Mouse (Mus musculus) cortical plate, adult 2 months (tissue): ENCODE measurements around the gene Rdm1. TPM values are rescaled to one million over a fixed set of nuclear protein-coding genes. Genes with fewer than 3 reads are reported as not detected.

Source experiments
- H3K27ac ChIP-seq: fragments of 200-500 bp; 2 replicates; pipeline ENCODE4 v1.5.1; 2012; ENCODE audit warnings: low read length, control low read depth, inconsistent platforms; ENCODE audit not compliant: insufficient read depth
- H3K4me1 ChIP-seq: fragments of 200-500 bp; 2 replicates; pipeline ENCODE4 v1.6.1; 2011; ENCODE audit warnings: low read length; ENCODE audit not compliant: control insufficient read depth, insufficient read depth
- H3K4me3 ChIP-seq: fragments of 200-500 bp; 2 replicates; pipeline ENCODE4 v1.5.1; 2011; ENCODE audit warnings: mild to moderate bottlenecking, low read length, control low read depth; ENCODE audit not compliant: insufficient read depth
- CTCF ChIP-seq: fragments of 200-500 bp; IDR thresholded peaks from 2 replicates; pipeline ENCODE4 v1.5.1; 2011; ENCODE audit warnings: mild to moderate bottlenecking, control low read depth, low read length; ENCODE audit not compliant: insufficient read depth; ENCODE audit errors: extremely low read depth
- POLR2A ChIP-seq: fragments of 200-500 bp; IDR thresholded peaks from 2 replicates; pipeline ENCODE4 v1.6.1; 2011; ENCODE audit warnings: mild to moderate bottlenecking, low read length, control low read depth; ENCODE audit not compliant: insufficient read depth; ENCODE audit errors: extremely low read depth
- polyA plus RNA-seq: library from polyadenylated mRNA; depleted of rRNA; stranded (reverse); fragments of >200 nt; gene quantifications from 2 replicates; pipeline ENCODE4 v1.2.3, GENCODE M21; 2012; rRNA removed

The Rdm1 gene
- polyA plus RNA-seq, 1 experiment: 13.0 TPM

DNA sequence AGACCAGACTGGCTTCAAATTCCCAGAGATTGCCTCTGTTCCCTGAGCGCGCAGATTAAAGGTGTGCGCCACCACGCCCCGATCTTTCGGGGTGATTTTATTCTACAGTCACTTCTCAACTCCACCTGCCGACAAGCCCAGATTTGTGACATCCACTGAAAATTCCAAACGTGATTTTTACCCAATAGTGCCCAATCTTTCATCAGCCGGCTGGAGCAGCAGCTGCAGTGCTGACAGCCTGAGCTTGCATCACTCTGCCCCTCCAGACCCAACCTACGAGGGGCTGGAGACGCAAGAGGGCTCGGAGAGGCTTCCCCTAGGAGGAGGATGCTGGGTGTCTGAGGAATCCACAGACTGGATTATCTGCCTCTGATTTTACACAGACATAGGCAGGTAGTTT lies 50.7 kb downstream of the Rdm1 start:
- TF ChIP-seq POLR2A (no peak), CTCF (no peak)
- H3K27ac ChIP-seq: no peak overlapping the region
- no peak overlapping the region for H3K4me3 ChIP-seq
- no peaks in the 10 kb centered on the region; the same call in 1 of the 2 replicates for H3K4me1 ChIP-seq

GRCm38 (mm10) chr11:101678770-101679169 lies 51.8 kb downstream of the Rdm1 start:
- TF ChIP-seq CTCF: no peak
- TF ChIP-seq POLR2A: no peak
- H3K4me1 ChIP-seq: 0 out of 2 replicates have a peak, but pooled peaks cover 1% of the 10 kb centered on the region
- H3K4me3 ChIP-seq: no peak overlapping the region
- no peak overlapping the region for H3K27ac ChIP-seq

DNA sequence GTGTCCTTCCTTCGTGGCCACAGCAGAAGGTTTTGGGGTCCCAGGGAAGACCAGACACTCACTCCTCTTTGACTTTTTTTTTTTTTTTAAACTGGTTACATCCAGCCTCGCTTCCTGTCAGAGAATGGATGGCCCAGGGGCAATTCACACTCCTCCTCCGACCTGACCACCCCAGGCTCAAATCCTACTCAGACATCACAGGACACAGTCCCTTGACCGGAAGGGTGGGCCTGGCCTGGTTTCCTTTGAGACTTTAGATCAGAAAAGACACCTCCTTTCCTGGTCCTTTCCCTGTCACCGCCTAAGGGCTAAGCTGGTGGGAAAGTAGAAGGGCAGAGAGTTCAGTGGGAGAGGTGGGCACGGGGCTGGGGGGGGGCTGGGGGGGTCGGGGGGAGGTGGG lies 52.9 kb downstream of the Rdm1 start:
- no peak overlapping the region for H3K4me3 ChIP-seq
- no peak for TF ChIP-seq POLR2A
- TF ChIP-seq CTCF: no peak
- no peak overlapping the region for H3K27ac ChIP-seq
- 0 out of 2 replicates have a peak, but pooled peaks cover 1% of the 10 kb centered on the region for H3K4me1 ChIP-seq

GRCm38 (mm10) chr11:101680634-101681325 lies 53.8 kb downstream of the Rdm1 start:
- no peak overlapping the region; the same call in 1 of the 2 replicates for H3K27ac ChIP-seq
- H3K4me1 ChIP-seq: 0 out of 2 replicates have a peak, but pooled peaks cover 1% of the 10 kb centered on the region
- no peak overlapping the region for H3K4me3 ChIP-seq
- TF ChIP-seq CTCF (no peak), POLR2A (no peak)

GRCm38 (mm10) chr11:101681968-101682367 lies 55.0 kb downstream of the Rdm1 start:
- Histone ChIP-seq H3K4me1 (0 out of 2 replicates have a peak, but pooled peaks cover 1% of the 10 kb centered on the region), H3K27ac (no peak overlapping the region), H3K4me3 (no peak overlapping the region)
- no peak for TF ChIP-seq CTCF
- TF ChIP-seq POLR2A: no peak

DNA sequence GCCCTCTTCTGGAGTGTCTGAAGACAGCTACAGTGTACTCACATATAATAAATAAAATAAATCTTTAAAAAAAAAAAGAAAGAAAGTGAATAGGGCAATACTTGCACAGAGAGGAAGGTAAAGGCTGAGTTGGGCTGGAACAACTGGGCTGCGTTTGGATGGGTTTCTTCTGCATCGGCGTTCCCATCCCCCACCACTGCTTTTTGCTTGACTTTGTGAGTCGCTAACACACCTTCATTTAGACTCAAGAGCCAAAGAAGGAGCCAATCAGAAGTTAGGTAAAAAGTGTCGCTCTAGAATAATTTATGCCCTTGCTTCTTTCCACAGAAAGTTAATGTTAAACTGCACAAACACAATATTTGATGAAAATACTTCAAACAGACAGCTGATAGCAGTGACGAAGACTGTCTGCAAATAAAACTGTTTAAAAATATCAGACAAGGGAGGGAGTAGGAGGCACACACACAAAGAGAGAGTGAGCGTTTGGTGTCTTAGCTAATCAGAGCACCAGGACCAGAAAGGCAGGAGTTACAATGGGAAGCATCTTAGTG lies 55.5 kb downstream of the Rdm1 start:
- TF ChIP-seq POLR2A (no peak), CTCF (no peak)
- Histone ChIP-seq H3K4me1 (0 out of 2 replicates have a peak, but pooled peaks cover 1% of the 10 kb centered on the region), H3K27ac (no peak overlapping the region), H3K4me3 (no peak overlapping the region)

Other genes starting within 250 kb of the Rdm1 start
- gene Aarsd1, start 209.6 kb upstream of the Rdm1 start, polyA plus RNA-seq: 51.3 and 52.7 TPM in 2 replicates
- gene Gm27029, start 202.4 kb upstream of the Rdm1 start, polyA plus RNA-seq: 4.4 and 4.7 TPM in 2 replicates
- gene Rundc1, start 202.1 kb upstream of the Rdm1 start, polyA plus RNA-seq: 35.2 and 38.8 TPM in 2 replicates
- gene Ptges3l, start 201.9 kb upstream of the Rdm1 start, polyA plus RNA-seq: 7.5 and 7.7 TPM in 2 replicates
- 397 and 424 TPM in 2 replicates for gene Rpl27, start 184.9 kb upstream of the Rdm1 start, polyA plus RNA-seq
- 6.8 and 7.3 TPM in 2 replicates for gene Ifi35, start 178.8 kb upstream of the Rdm1 start, polyA plus RNA-seq
- 162 and 179 TPM in 2 replicates for gene Rnd2, start 162.2 kb upstream of the Rdm1 start, polyA plus RNA-seq
- gene Vat1, start 161.0 kb upstream of the Rdm1 start, polyA plus RNA-seq: 27.6 and 33.5 TPM in 2 replicates
- 0.57 and 0.65 TPM in 2 replicates for gene Brca1, start 75.2 kb upstream of the Rdm1 start, polyA plus RNA-seq
- 104 and 115 TPM in 2 replicates for gene Nbr1, start 75.0 kb upstream of the Rdm1 start, polyA plus RNA-seq
- 1.7 and 2.2 TPM in 2 replicates for gene Tmem106a, start 45.0 kb upstream of the Rdm1 start, polyA plus RNA-seq
- not detected in 2 replicates for gene Gm11634, start 27.9 kb upstream of the Rdm1 start, polyA plus RNA-seq
- gene Arl4d, start 38.3 kb downstream of the Rdm1 start, polyA plus RNA-seq: 28.9 and 41.9 TPM in 2 replicates
- gene Dhx8, start 105.7 kb downstream of the Rdm1 start, polyA plus RNA-seq: 23.0 TPM in 2 replicates
- 19.7 and 20.6 TPM in 2 replicates for gene Etv4, start 158.2 kb downstream of the Rdm1 start, polyA plus RNA-seq